Mouse (Mus musculus) megakaryocyte, embryonic 14.5 days (primary cell): ENCODE measurements around the gene Gpr137.

Source experiments
- FLI1 ChIP-seq: IDR thresholded peaks from 2 replicates; pipeline ENCODE4 v1.6.1; 2012; ENCODE audit warnings: low read length, inconsistent platforms, mixed read lengths
- GATA1 ChIP-seq: IDR thresholded peaks from 3 replicates; pipeline ENCODE4 v1.6.1; 2012; ENCODE audit warnings: mixed read lengths, low read length, inconsistent platforms, borderline replicate concordance

DNA sequence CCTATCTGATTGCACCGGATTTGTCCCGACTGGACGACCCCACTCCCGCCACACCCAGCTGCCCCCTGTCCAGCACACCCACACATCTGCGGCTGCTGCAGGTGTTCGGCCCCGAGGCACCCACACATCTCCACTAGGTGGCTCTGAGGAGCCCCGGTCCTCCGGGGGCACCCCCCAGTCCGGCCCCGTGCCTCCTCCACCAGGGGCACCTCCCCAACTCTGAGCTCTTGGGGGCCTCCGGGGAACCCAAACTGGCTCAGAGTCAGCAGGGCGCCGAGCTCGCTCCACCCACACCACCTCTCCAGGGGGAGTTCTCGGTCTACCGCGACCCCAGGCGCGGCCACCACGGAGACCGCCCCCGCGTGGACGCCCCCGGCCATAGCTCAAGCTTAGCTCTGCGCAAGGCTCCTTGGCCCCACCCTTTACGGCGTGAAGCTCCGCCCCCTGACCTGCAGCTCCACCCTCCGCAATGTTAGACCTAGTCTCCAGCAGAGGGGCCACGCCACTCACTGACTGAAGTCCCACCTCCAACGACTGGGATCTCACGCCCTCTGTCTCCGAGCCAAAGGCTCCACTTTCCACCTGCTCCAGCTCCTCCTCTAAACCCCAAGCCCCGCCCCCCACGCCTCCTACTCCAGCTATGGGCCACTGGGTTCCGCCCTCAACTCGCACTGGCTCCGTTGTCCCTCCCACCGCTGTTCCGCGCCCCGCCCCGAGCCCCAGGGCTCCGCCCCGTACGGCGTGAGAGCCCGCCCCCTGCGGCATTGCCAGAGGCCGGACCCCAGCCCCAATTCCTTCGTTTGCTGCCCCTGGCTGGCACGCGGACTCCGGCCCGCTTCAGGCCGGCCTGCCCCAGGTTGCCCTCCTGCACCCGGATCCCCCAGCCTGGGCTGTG is 37.5 kb upstream of the Gpr137 start:
- TF ChIP-seq GATA1 (no peak), FLI1 (no peak)
